Mouse (Mus musculus): ENCODE results near the gene Dapk3. TPM values are rescaled to one million over a fixed set of nuclear protein-coding genes. Genes with fewer than 3 reads are reported as not detected.
"Not testable (repeated sequence)": the region's sequence is repeated elsewhere in the genome, so short reads cannot be mapped to it uniquely, and the experiment has no call there.

Gene Dapk3
- total RNA-seq, 2 experiments from 2014 or later, result 75.0 to 76.4 TPM

GRCm38 (mm10) chr10:81144667-81145066 is 38.1 kb upstream of the Dapk3 start:
- intact Hi-C loops (cut with DNase I), result loop anchor here (5.0 kb wide), 1 partner anchor 33 kb away; the partner anchor contains the start of gene Eef2
- DNase-seq (ENCODE audit: low spot score in 2 of 2), result no peak

- intact Hi-C loops (cut with DNase I), result no loop called here
- DNase-seq (ENCODE audit: low spot score in 2 of 2), result no peak
Observed at GRCm38 (mm10) chr10:81145307-81145706, 37.5 kb upstream of the Dapk3 start.

DNA sequence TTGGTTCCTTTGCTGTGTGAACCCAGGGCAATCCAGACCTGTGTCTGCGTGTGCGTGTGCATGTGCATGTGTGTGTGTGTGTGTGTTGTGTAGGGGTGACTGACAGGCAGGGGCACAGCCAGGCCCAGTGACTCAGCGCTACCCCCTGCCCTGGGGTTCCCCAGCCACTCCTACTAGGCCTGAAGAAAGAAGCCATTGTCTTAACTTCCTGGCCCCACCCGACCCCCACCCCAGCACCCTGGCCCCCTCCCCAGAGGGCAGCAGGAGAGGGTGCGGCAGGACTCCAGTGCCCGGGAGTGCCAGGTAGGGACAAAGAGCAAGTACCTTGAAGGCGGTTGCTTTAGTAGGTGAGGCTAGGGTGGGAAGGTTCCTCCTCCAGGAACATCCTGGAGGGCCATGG is 37.0 kb upstream of the Dapk3 start:
- intact Hi-C loops (cut with DNase I), result no loop called here
- no peak for DNase-seq (ENCODE audit: low spot score in 2 of 2)

- DNase-seq (ENCODE audit: low spot score in 2 of 2), result no peak
- intact Hi-C loops (cut with DNase I), result no loop called here
Observed at GRCm38 (mm10) chr10:81146296-81146695, 36.5 kb upstream of the Dapk3 start.

DNA sequence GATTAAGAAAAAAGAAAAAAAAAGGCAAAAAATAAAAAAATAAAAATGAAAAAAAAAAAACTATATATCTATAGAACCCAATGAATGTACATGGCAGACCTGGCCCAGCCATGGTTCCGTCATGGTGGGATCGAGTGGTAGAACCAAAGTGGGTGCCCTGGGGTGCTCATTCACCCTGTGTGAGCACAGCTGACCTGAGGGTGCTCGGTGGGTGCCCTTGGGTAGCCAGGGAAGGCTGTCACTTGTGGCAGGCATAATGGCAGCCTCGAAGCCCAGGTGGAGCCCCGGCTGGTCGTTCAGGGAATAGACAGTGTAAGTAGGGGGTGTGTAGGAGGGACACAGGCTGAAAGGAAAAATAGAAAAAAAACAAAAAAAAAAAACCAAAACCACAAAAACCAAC is 31.5 kb upstream of the Dapk3 start:
- DNase-seq (ENCODE audit: low spot score in 2 of 2), result no peak
- intact Hi-C loops (cut with DNase I), result no loop called here

GRCm38 (mm10) chr10:81152609-81153008 is 30.2 kb upstream of the Dapk3 start:
- intact Hi-C loops (cut with DNase I), result no loop called here

GRCm38 (mm10) chr10:81154313-81154712 is 28.5 kb upstream of the Dapk3 start:
- no peak for DNase-seq (ENCODE audit: low spot score in 2 of 2)
- intact Hi-C loops (cut with DNase I), result no loop called here

More at GRCm38 (mm10) chr10:81152609-81153008, 30.2 kb upstream of the Dapk3 start:
- no peak for DNase-seq (ENCODE audit: low spot score in 2 of 2)

DNA sequence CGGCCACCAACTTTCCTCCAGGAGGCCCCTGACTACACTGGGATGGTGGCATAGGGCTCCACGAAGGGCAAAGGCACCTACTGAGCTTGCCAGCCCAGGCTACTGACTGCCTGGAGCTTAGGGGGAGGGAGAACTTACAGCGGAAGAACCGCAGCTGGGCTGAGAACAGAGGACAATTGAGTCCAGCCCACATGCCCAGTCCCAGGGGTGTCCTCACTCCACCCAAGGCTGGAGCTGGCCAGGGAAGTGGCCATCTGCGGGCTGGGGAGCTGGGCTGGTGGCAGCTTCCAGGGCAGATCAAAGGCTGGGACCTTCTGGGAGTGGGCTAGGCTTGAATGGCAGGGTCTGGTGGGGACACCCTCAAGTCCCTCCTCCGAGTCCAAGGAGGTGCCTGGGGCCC is 28.1 kb upstream of the Dapk3 start:
- no peak for DNase-seq (ENCODE audit: low spot score in 2 of 2)
- intact Hi-C loops (cut with DNase I), result no loop called here

- no peak for DNase-seq (ENCODE audit: low spot score in 2 of 2)
- intact Hi-C loops (cut with DNase I), result no loop called here
Observed at GRCm38 (mm10) chr10:81161602-81162317, 21.0 kb upstream of the Dapk3 start.

- intact Hi-C loops (cut with DNase I), result no loop called here
- no peak for DNase-seq (ENCODE audit: low spot score in 2 of 2)
Observed at GRCm38 (mm10) chr10:81162318-81162652, 20.5 kb upstream of the Dapk3 start.

DNA sequence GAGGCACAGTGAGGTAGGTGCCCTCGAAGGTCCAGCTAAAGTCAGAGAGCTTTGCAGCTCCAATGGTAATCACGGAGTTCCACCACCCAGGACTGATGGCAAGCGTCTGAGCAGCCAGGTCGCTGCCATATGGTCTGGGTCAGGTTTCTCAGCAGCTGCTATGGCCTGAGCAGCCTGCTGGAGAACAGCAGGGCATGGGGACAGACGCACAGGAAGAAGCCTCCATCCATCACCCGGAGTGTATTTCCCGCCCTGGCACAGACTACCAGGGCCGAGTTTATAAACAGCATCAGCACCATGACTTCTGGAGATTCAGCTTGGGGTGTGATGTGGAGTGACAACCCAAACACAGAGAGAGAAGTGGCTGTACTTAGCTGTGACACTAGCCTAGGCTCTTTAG is 17.7 kb upstream of the Dapk3 start:
- intact Hi-C loops (cut with DNase I), result no loop called here
- no peak for DNase-seq (ENCODE audit: low spot score in 2 of 2)

DNA sequence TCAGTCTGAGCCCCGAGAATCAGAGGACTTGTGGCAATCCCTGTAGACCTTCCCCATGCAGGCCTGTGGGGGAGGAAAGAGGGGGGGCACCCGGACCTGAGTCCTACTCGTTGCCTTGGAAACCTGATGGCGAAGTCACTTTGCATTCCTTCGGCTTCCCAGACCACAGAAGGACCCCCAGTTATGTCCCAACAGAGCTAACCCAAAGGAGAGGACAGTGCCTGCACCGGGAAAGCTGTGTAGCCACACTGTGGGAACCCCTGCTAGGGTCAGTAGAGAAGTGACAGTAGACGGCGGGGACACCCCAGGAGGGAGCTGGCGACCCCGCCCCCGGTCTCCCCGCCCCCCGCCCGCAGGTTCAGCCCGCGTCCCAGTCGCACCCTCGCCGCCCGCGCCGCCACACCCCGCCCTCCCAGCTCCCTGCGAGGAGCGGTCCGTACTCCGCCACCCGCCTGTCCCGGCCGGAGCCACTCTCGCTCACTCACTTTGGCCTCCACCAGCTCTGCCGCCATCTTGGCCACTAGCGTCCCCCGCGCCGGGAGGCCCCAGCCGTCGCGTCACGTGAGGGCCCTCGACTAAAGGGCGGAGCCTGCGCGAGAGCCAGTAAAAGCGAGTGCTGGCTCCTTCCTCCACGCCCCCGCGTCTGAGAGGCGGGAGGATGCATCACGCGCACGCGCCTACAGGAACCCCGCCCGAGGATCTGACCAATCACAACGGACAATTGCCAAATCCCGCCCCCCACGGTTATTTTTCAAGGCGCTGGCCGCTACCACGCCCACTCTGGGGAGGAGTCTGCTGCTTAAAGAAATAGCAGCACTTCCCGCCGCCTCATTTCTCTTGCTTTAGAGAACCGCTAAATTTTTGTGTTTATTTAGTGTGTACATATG is 15.4 kb upstream of the Dapk3 start, which contains the start of gene Pias4:
Pias4 (minus strand) TSS at position 724 of the 887 bp plus-strand sequence.
- peak; percentile 100 for DNase-seq (ENCODE audit: low spot score in 2 of 2)
- intact Hi-C loops (cut with DNase I), result no loop called here

DNA sequence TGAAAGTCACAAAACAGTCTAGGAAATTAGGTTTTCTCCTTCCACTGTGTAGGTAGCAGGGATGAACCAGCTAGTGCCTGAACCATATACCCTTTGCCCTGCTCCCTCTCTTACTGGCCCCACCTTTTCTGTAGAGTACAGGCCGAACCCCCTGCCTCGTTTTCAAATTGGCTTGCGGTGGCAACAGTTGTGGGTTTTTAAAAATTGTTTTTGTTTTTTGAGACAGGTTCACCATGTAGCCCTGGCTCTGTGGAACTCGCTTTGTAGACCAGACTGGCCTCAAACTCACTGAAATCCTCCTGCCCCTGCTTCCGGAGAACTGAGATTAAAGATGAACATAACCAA is 14.7 kb upstream of the Dapk3 start:
- no peak for DNase-seq (ENCODE audit: low spot score in 2 of 2)
- intact Hi-C loops (cut with DNase I), result no loop called here

- intact Hi-C loops (cut with DNase I), result no loop called here
- DNase-seq (ENCODE audit: low spot score in 2 of 2), result peak; percentile 73 to 77
Observed at GRCm38 (mm10) chr10:81168521-81169244, 14.1 kb upstream of the Dapk3 start.

DNA sequence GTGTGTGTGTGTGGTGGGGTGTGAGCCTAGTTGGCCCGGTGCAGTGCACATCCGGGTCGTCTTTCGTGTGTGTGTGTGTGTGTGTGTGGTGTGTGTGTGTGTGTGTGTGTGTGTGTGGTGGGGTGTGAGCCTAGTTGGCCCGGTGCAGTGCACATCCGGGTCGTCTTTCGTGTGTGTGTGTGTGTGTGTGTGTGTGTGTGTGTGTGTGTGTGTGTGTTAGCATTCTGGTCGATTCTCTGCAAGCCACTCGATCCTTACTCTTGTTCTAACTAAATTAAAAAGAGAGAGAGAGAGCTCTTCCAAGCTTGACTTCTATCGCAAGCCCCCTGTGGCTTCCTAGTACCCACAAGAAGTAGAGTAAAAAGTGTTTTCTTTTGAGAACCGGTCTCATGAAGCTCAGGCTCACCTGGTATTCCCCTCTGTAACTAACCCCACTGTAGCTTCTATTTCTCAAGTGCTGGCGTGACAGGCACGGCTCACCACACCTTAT is 13.3 kb upstream of the Dapk3 start:
- intact Hi-C loops (cut with DNase I); DNase-seq (ENCODE audit: low spot score in 2 of 2): not testable (repeated sequence)

DNA sequence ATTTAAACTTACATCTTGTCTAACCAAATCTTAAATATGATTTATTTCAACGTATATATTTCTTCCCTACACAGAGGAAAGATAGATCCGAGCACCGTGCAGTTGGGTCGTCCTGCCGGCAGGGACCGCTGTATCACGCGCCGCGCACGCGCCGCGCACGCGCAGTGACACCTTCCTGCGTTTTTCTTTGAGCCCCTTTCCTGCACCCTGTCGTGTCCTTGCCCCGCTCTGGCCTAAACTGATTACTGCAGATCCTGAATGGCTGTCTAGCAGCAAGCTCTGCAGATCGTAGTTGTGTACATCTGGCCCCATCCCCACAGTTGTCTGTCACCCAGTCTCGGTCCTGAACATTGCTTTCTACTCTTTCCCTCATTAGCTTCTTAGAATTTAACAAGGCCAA is 9.7 kb upstream of the Dapk3 start:
- DNase-seq (ENCODE audit: low spot score in 2 of 2), result peak; percentile 83 to 86
- intact Hi-C loops (cut with DNase I), result no loop called here

GRCm38 (mm10) chr10:81174617-81175344 is 8.0 kb upstream of the Dapk3 start:
- peak; percentile 86 to 88 for DNase-seq (ENCODE audit: low spot score in 2 of 2)
- intact Hi-C loops (cut with DNase I), result loop anchor here (5.0 kb wide), 1 partner anchor 32 kb away; no protein-coding TSS in a partner anchor

DNA sequence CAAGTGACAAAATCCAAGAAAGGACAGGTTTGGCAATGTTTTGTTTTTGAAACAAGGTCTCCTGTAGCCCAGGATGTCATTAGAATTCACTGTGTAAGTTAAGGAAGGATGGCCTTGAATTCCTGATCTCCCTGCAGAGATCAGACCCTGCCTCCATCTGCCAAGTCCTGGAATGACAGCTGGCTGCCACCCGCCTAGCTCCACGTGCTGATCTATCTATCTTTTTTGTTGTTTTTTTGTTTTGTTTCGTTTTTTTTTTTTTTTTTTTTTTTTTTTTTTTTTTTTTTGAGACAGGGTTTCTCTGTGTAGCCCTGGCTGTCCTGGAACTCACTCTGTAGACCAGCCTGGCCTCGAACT is 7.5 kb upstream of the Dapk3 start:
- not testable (repeated sequence) for DNase-seq (ENCODE audit: low spot score in 2 of 2)

GRCm38 (mm10) chr10:81175936-81176465 is 6.8 kb upstream of the Dapk3 start:
- intact Hi-C loops (cut with DNase I), result loop anchor here (5.0 kb wide), 1 partner anchor 34 kb away; no protein-coding TSS in a partner anchor
- DNase-seq (ENCODE audit: low spot score in 2 of 2), result no peak

More for the DNA sequence above, 7.5 kb upstream of the Dapk3 start:
- intact Hi-C loops (cut with DNase I), result loop anchor here (5.0 kb wide), 1 partner anchor 33 kb away; no protein-coding TSS in a partner anchor

All from left cerebral cortex, postnatal 36 days (tissue).